Mouse (Mus musculus): Measurements from ENCODE around the gene Fgfrl1. TPM values are rescaled to one million over a fixed set of nuclear protein-coding genes. Genes with fewer than 3 reads are reported as not detected.
A peak's percentile ranks its signal among the peaks of the same experiment; 100 is the strongest.

Fgfrl1 gene
- total RNA-seq, 2 experiments from 2014 or later = 19.7 to 21.7 TPM

DNA sequence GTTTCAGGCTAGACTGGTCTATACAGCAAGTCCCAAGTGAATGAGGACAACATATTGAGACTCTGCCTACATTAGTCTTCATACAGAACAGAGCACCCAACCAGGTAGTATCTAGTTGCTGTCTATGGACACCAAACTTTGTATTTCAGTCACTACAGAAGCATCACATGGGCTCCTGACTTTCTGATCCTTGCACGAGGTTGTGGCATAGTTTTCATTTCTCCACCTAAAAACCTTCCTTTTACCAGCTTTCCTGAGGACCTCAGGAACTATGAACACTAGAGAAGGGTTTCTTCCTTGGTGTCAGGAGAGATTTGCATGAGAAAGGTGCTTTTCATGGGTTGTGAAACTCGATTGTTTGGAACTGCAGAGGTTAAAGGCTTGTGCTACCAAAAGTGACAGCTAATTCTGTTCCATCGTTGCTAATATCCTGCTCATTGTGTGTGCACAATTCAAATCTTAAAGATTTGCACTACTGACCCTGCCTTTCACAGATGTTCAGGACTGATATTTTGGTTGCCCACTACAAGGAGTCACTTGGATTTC is 23.7 kb upstream of the Fgfrl1 start:
- Histone ChIP-seq H3K4me3 (peak overlapping the region; percentile 54), H3K27ac (peak overlapping the region; percentile 99)
- DNase-seq (ENCODE audit: extremely low spot score in 1 of 2, low spot score in 2 of 2) = no peak
- no peak for TF ChIP-seq CTCF (IDR thresholded peaks at IDR 0.05)
- intact Hi-C loops (cut with DNase I) = loop anchor here (5.0 to 10.0 kb wide), 2 partner anchors 236 to 534 kb away; partner anchors contain the start of genes Atp5k, Ccdc18 and Tmed5

- TF ChIP-seq CTCF (IDR thresholded peaks at IDR 0.05) = peak; percentile 68
- H3K4me3 ChIP-seq = peak within 1 kb of the TSS; percentile 54
- intact Hi-C loops (cut with DNase I) = loop anchor here (5.0 to 10.0 kb wide), 2 partner anchors 237 to 534 kb away; partner anchors contain the start of genes Atp5k, Ccdc18 and Tmed5
Observed at GRCm38 (mm10) chr5:108668977-108669936, 22.9 kb upstream of the Fgfrl1 start, which contains the start of gene Dgkq. TSS of gene Dgkq (minus strand) at chr5:108669672.

DNA sequence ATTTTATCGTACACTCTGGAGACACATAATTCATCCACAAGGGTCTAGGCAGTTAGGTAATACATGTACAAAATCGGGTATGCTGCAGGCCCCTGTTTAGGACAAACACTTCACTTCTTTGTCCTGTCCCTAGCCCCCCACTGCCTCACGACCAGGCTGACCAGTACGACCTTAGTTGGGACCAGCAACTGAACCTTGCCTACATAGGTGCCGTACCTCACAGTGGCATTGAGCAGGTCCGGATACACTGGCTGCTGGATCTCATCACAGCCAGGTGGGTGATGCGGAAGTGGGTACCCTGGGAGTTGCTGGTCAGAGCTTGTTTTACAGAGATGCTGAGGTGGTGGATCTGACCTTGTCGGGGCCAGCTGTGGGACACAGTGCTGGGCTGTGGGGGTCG is 22.2 kb upstream of the Fgfrl1 start:
- no peak for TF ChIP-seq CTCF (IDR thresholded peaks at IDR 0.05)
- no peak for DNase-seq (ENCODE audit: extremely low spot score in 1 of 2, low spot score in 2 of 2)
- Histone ChIP-seq H3K4me3 (peak overlapping the region; percentile 54), H3K27ac (peak overlapping the region; percentile 99)
- intact Hi-C loops (cut with DNase I) = loop anchor here (2.0 to 10.0 kb wide), 3 partner anchors 57 to 535 kb away; partner anchors contain the start of genes Atp5k, Ccdc18 and Tmed5

More at GRCm38 (mm10) chr5:108668977-108669936, 22.9 kb upstream of the Fgfrl1 start, which contains the start of gene Dgkq:
- peak within 1 kb of the TSS; percentile 99 for H3K27ac ChIP-seq
- DNase-seq (ENCODE audit: extremely low spot score in 1 of 2, low spot score in 2 of 2) = peak; percentile 86 to 88

GRCm38 (mm10) chr5:108670785-108671184 is 21.4 kb upstream of the Fgfrl1 start:
- H3K4me3 ChIP-seq = no peak overlapping the region
- peak; percentile 52 for TF ChIP-seq CTCF (IDR thresholded peaks at IDR 0.05)
- intact Hi-C loops (cut with DNase I) = loop anchor here (2.0 kb wide), 1 partner anchor 56 kb away; no protein-coding TSS in a partner anchor
- H3K27ac ChIP-seq = no peak overlapping the region; the same call in 1 of the 2 replicates
- no peak for DNase-seq (ENCODE audit: extremely low spot score in 1 of 2, low spot score in 2 of 2)

GRCm38 (mm10) chr5:108671757-108672156 is 20.4 kb upstream of the Fgfrl1 start:
- H3K4me3 ChIP-seq = no peak overlapping the region
- intact Hi-C loops (cut with DNase I) = loop anchor here (2.0 kb wide), 1 partner anchor 55 kb away; no protein-coding TSS in a partner anchor
- no peak; the same call in 1 of the 2 replicates for TF ChIP-seq CTCF (IDR thresholded peaks at IDR 0.05)
- no peak overlapping the region for H3K27ac ChIP-seq
- DNase-seq (ENCODE audit: extremely low spot score in 1 of 2, low spot score in 2 of 2) = no peak

- no peak overlapping the region for H3K4me3 ChIP-seq
- intact Hi-C loops (cut with DNase I) = no loop called here
- H3K27ac ChIP-seq = no peak overlapping the region
- DNase-seq (ENCODE audit: extremely low spot score in 1 of 2, low spot score in 2 of 2) = no peak
- no peak for TF ChIP-seq CTCF (IDR thresholded peaks at IDR 0.05)
Observed at GRCm38 (mm10) chr5:108674624-108675023, 17.6 kb upstream of the Fgfrl1 start.

DNA sequence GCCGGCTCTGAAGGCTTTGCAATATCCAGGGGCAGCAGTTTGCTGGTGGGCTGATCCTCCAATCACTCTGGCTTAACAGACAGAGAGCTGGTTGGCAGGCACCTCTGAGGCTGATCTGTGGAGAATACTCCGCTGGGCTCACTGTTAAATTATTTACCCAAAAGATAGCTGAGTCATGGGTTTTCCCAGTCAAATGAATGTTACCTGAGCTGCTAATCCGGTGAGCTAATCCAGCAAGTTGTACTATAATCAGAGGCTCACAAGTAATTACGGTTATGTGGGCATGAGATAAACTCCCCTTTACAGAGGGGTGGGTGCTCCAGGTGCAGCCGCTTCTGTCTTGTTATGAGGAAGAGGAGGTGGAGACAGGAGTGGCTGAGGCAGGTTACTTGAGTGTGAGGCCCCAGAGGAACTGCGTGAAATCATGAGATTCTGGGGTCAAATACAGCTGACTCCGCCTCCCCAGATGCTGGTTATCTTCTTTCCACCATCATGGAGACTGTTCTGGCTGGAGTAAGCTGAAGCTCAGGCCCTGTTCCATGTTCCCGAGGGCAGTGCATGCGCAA is 16.8 kb upstream of the Fgfrl1 start, which contains the start of gene Slc26a1:
Gene Slc26a1, minus strand, starts transcription at position 319 of the 566 bp plus-strand sequence.
- TF ChIP-seq CTCF (IDR thresholded peaks at IDR 0.05) = no peak
- Histone ChIP-seq H3K27ac (no peak within 1 kb of the TSS), H3K4me3 (no peak within 1 kb of the TSS)
- intact Hi-C loops (cut with DNase I) = no loop called here
- DNase-seq (ENCODE audit: extremely low spot score in 1 of 2, low spot score in 2 of 2) = no peak

- no peak; the same call in 1 of the 2 replicates for TF ChIP-seq CTCF (IDR thresholded peaks at IDR 0.05)
- intact Hi-C loops (cut with DNase I) = no loop called here
- peak overlapping the region; percentile 90 for H3K27ac ChIP-seq
- peak overlapping the region; percentile 28 for H3K4me3 ChIP-seq
- DNase-seq (ENCODE audit: extremely low spot score in 1 of 2, low spot score in 2 of 2) = no peak
Observed at GRCm38 (mm10) chr5:108676772-108677498, 15.2 kb upstream of the Fgfrl1 start.

DNA sequence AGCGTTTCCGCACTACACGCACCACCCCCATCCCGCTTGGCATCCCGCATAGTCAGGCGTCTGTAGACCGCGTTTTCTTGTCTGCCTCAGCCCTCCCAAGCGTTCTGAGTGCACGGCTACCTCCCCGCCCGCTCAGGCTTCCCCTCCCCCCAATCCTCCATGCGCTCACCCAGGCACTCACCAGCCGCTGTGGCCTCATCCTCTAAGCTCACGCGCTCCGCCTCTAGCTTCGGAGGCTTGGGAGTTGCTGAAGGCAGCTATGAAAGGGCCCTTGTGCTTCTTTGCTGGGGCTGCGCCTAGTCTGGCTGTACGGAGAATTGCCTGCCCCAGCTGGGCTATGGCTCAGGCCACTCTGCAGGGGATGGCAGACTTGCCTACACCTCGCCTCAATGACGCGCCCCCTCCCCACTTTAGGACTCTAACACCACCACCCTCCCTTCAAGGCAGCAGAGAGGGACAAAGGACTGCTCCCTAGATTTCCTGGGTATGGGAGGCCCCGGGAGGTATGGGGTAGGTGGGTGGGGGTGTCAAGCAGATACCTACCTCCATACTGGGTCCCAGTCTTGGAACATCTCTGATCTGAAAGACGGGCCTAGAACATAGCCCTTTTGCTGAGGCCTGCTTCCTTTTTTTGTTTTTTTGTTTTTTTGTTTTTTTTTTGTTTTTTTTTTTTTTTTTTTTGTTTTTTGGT is 14.4 kb upstream of the Fgfrl1 start:
- no peak; the same call in 1 of the 2 replicates for TF ChIP-seq CTCF (IDR thresholded peaks at IDR 0.05)
- intact Hi-C loops (cut with DNase I) = no loop called here
- DNase-seq (ENCODE audit: extremely low spot score in 1 of 2, low spot score in 2 of 2) = peak; percentile 78 to 85
- Histone ChIP-seq H3K27ac (peak overlapping the region; percentile 90), H3K4me3 (peak overlapping the region; percentile 28)

DNA sequence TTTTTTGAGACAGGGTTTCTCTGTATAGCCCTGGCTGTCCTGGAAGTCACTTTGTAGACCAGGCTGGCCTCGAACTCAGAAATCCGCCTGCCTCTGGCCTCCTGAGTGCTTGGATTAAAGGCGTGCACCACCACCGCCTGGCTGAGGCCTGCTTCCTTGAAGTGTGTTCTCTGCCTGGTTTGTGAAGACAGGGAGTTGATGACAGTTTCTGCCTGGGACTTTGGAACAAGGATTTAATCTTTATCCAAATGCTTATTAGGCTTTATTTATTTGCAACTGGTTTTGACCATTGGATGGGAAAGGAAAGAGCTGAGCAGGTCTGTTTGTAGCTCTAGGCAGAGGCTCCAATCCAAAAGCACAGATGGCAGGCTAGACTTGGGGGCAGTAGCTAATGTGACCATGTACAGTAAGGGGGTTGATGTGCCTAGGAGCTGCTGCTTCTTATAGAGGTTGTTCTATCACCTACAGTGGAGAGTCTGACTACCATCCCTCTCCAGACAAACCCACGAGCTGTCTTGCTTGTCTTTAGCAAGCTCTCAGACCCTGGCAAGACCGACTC is 13.8 kb upstream of the Fgfrl1 start:
- Histone ChIP-seq H3K4me3 (no peak overlapping the region), H3K27ac (no peak overlapping the region; the same call in 1 of the 2 replicates)
- DNase-seq (ENCODE audit: extremely low spot score in 1 of 2, low spot score in 2 of 2) = no peak
- no peak for TF ChIP-seq CTCF (IDR thresholded peaks at IDR 0.05)
- intact Hi-C loops (cut with DNase I) = no loop called here
